In genomic region chr8:70219107-70219684, GRCm38 (mm10) we compare ENCODE assay signal across 16 mouse cellular contexts. TPM values are rescaled to one million over a fixed set of nuclear protein-coding genes. Genes with fewer than 3 reads are reported as not detected.
DNase-seq lines count a peak whose midpoint lies in the region; ATAC-seq and TF ChIP-seq lines count a peak whose summit lies in the region.
"Had no signal": no experiment of that assay in that cellular context is flagged by ENCODE, and none has a peak within 500 bp of the region (broad histone marks: within the 10 kb centered on the region; RNA-seq: fewer than 3 reads in every experiment).

No protein-coding gene starts in this region.

- H3K4me3 ChIP-seq in forebrain, embryonic 15.5 days: no peak overlapping the region
- H3K4me3 ChIP-seq in forebrain, embryonic 11.5 days (ENCODE audit: low read depth, low read length): no peak overlapping the region
- H3K4me3 ChIP-seq in kidney, adult 2 months (ENCODE audit: insufficient read depth, low read depth, low read length): no peak overlapping the region
- no peak overlapping the region for H3K4me3 ChIP-seq in kidney, embryonic 15.5 days (replicated peaks)
- H3K4me3 ChIP-seq: gastrocnemius, adult 2 months; heart, embryonic 10.5 days; lung, embryonic 15.5 days; neural tube, embryonic 12.5 days had no signal

- no peak for TF ChIP-seq CTCF in kidney, adult 2 months (conservative IDR thresholded peaks at IDR 0.05; ENCODE audit: insufficient read depth, insufficient read length, low read depth, low read length)

- no peak overlapping the region for H3K4me2 ChIP-seq in forebrain, embryonic 15.5 days (replicated peaks)
- H3K4me2 ChIP-seq in forebrain, embryonic 11.5 days (ENCODE audit: low read depth, low read length, severe bottlenecking): no peak overlapping the region
- H3K4me2 ChIP-seq in kidney, embryonic 15.5 days: no peak overlapping the region
- H3K4me2 ChIP-seq: hindbrain, embryonic 14.5 days; lung, embryonic 15.5 days; neural tube, embryonic 12.5 days had no signal

- no peak overlapping the region for H3K9ac ChIP-seq in forebrain, embryonic 15.5 days (replicated peaks)
- H3K9ac ChIP-seq in forebrain, embryonic 11.5 days (ENCODE audit: low read length): no peak overlapping the region
- H3K9ac ChIP-seq in kidney, embryonic 15.5 days: no peak overlapping the region
- H3K9ac ChIP-seq: hindbrain, embryonic 14.5 days; lung, embryonic 15.5 days; neural tube, embryonic 12.5 days had no signal

- no peaks in the 10 kb centered on the region for H3K27me3 ChIP-seq in forebrain, embryonic 15.5 days
- H3K27me3 ChIP-seq in forebrain, embryonic 11.5 days (ENCODE audit: control insufficient read depth, insufficient read depth, low read length): no peaks in the 10 kb centered on the region
- H3K27me3 ChIP-seq in kidney, adult 2 months (replicated peaks; ENCODE audit: control insufficient read depth, insufficient read depth, low read length): no peaks in the 10 kb centered on the region
- no peaks in the 10 kb centered on the region for H3K27me3 ChIP-seq in kidney, embryonic 15.5 days
- H3K27me3 ChIP-seq: lung, embryonic 15.5 days had no signal

- H3K9me3 ChIP-seq in forebrain, embryonic 15.5 days: no peaks in the 10 kb centered on the region
- H3K9me3 ChIP-seq in forebrain, embryonic 11.5 days (ENCODE audit: control insufficient read depth, low read length): no peaks in the 10 kb centered on the region
- H3K9me3 ChIP-seq in kidney, embryonic 15.5 days (replicated peaks): no peaks in the 10 kb centered on the region
- H3K9me3 ChIP-seq: G1E; heart, embryonic 10.5 days; lung, embryonic 15.5 days; neural tube, embryonic 12.5 days had no signal

- WGBS in forebrain, embryonic 15.5 days: 55% methylated on average over 5 of the region's 5 CpGs
- WGBS in forebrain, embryonic 11.5 days: 65% methylated on average over 5 of the region's 5 CpGs
- 47% methylated on average over 5 of the region's 5 CpGs for WGBS in kidney, adult 2 months
- 59% methylated on average over 5 of the region's 5 CpGs for WGBS in kidney, embryonic 15.5 days

- DNase-seq in forebrain, embryonic 11.5 days (ENCODE audit: low spot score): no peak
- peak; percentile 65 for DNase-seq in kidney, adult 2 months
- peak; percentile 47 for DNase-seq in brain, adult 2 months (ENCODE audit: low read depth, low spot score)
- peak; percentile 59 for DNase-seq in kidney, postnatal 14 days
- no peak for DNase-seq in embryo, embryonic 10 days (ENCODE audit: low spot score)
- no peak for DNase-seq in heart, adult 8-10 months (ENCODE audit: low spot score)
- DNase-seq: B cell, adult 2 months; cerebellum, adult 9-11 months; gastrocnemius, adult 2 months had no signal

- peak; percentile 30; the same call in 1 of the 2 replicates for ATAC-seq in forebrain, embryonic 15.5 days (replicated peaks)
- ATAC-seq in forebrain, embryonic 11.5 days (replicated peaks; ENCODE audit: low FRiP score): no peak
- ATAC-seq in kidney, embryonic 15.5 days (replicated peaks; ENCODE audit: low FRiP score): no peak

- H3K36me3 ChIP-seq in forebrain, embryonic 15.5 days: peaks cover 34% of the 10 kb centered on the region
- no peaks in the 10 kb centered on the region for H3K36me3 ChIP-seq in forebrain, embryonic 11.5 days (ENCODE audit: control insufficient read depth, insufficient read depth, low read length)
- no peaks in the 10 kb centered on the region for H3K36me3 ChIP-seq in kidney, adult 2 months (ENCODE audit: control insufficient read depth, insufficient read depth, low read length)
- peaks cover 17% of the 10 kb centered on the region for H3K36me3 ChIP-seq in kidney, embryonic 15.5 days

- H3K27ac ChIP-seq in forebrain, embryonic 15.5 days (replicated peaks): no peak overlapping the region
- no peak overlapping the region for H3K27ac ChIP-seq in forebrain, embryonic 11.5 days (ENCODE audit: low read depth, low read length)
- H3K27ac ChIP-seq in kidney, adult 2 months (ENCODE audit: insufficient read depth, low read depth, low read length): peak overlapping the region; percentile 36; the same call in 1 of the 2 replicates
- H3K27ac ChIP-seq in kidney, embryonic 15.5 days: no peak overlapping the region
- H3K27ac ChIP-seq: heart, embryonic 10.5 days; hindbrain, embryonic 14.5 days; lung, embryonic 15.5 days; neural tube, embryonic 12.5 days had no signal

- peaks cover 8% of the 10 kb centered on the region; the same call in 1 of the 2 replicates for H3K4me1 ChIP-seq in forebrain, embryonic 15.5 days
- no peaks in the 10 kb centered on the region for H3K4me1 ChIP-seq in forebrain, embryonic 11.5 days (replicated peaks; ENCODE audit: control insufficient read depth, insufficient read depth, low read length)
- peaks cover 49% of the 10 kb centered on the region for H3K4me1 ChIP-seq in kidney, adult 2 months (ENCODE audit: control insufficient read depth, insufficient read depth, low read length)
- no peaks in the 10 kb centered on the region for H3K4me1 ChIP-seq in kidney, embryonic 15.5 days
- H3K4me1 ChIP-seq: lung, embryonic 15.5 days; neural tube, embryonic 12.5 days had no signal

- no peak for TF ChIP-seq POLR2A in kidney, adult 2 months (IDR thresholded peaks at IDR 0.05; ENCODE audit: low read depth, low read length)

RNA-seq across cellular contexts. Expression of gene Slc25a42, which starts 7.1 kb away (rescaled TPM):
- 3.8 and 4.4 TPM in 2 replicates for polyA plus RNA-seq in forebrain, embryonic 15.5 days (2015; fragmentation: Nextera tagmentation; extraction: Ambion mirVana)
- 1.9 and 2.5 TPM in 2 replicates for polyA plus RNA-seq in forebrain, embryonic 11.5 days (2014; fragmentation: Nextera tagmentation; extraction: Ambion mirVana)
- polyA plus RNA-seq in kidney, adult 2 months (2012; rRNA removed): 129 and 132 TPM in 2 replicates
- polyA plus RNA-seq in kidney, embryonic 15.5 days (2015; fragmentation: Nextera tagmentation; extraction: Ambion mirVana): 4.8 and 5.1 TPM in 2 replicates
- 10 to 100 TPM; 43.7 to 67.9 (median 57.0) TPM for total RNA-seq in heart, adult 8-10 months (2022)

RNA-seq across cellular contexts. Expression of gene Sugp2, which starts 14.8 kb away (rescaled TPM):
- 83.3 and 85.6 TPM in 2 replicates for polyA plus RNA-seq in forebrain, embryonic 15.5 days (2015; fragmentation: Nextera tagmentation; extraction: Ambion mirVana)
- 60.4 and 74.7 TPM in 2 replicates for polyA plus RNA-seq in forebrain, embryonic 11.5 days (2014; fragmentation: Nextera tagmentation; extraction: Ambion mirVana)
- polyA plus RNA-seq in kidney, adult 2 months (2012; rRNA removed): 18.9 and 20.2 TPM in 2 replicates
- polyA plus RNA-seq in kidney, embryonic 15.5 days (2015; fragmentation: Nextera tagmentation; extraction: Ambion mirVana): 29.6 and 31.6 TPM in 2 replicates
- 10 to 100 TPM; 39.4 to 47.4 (median 41.7) TPM for total RNA-seq in heart, adult 8-10 months (2022)

RNA-seq across cellular contexts. Expression of gene Armc6, which starts 15.1 kb away (rescaled TPM):
- 90.3 and 94.5 TPM in 2 replicates for polyA plus RNA-seq in forebrain, embryonic 15.5 days (2015; fragmentation: Nextera tagmentation; extraction: Ambion mirVana)
- 31.2 and 35.7 TPM in 2 replicates for polyA plus RNA-seq in forebrain, embryonic 11.5 days (2014; fragmentation: Nextera tagmentation; extraction: Ambion mirVana)
- 14.2 and 14.4 TPM in 2 replicates for polyA plus RNA-seq in kidney, adult 2 months (2012; rRNA removed)
- 28.8 and 31.0 TPM in 2 replicates for polyA plus RNA-seq in kidney, embryonic 15.5 days (2015; fragmentation: Nextera tagmentation; extraction: Ambion mirVana)
- total RNA-seq in heart, adult 8-10 months (2022): 1 to 10 TPM; 6.8 to 9.0 (median 7.4) TPM

RNA-seq across cellular contexts. Expression of gene Tmem161a, which starts 47.0 kb away (rescaled TPM):
- 54.2 and 58.1 TPM in 2 replicates for polyA plus RNA-seq in forebrain, embryonic 15.5 days (2015; fragmentation: Nextera tagmentation; extraction: Ambion mirVana)
- polyA plus RNA-seq in forebrain, embryonic 11.5 days (2014; fragmentation: Nextera tagmentation; extraction: Ambion mirVana): 42.5 and 45.1 TPM in 2 replicates
- 85.2 and 115 TPM in 2 replicates for polyA plus RNA-seq in kidney, adult 2 months (2012; rRNA removed)
- polyA plus RNA-seq in kidney, embryonic 15.5 days (2015; fragmentation: Nextera tagmentation; extraction: Ambion mirVana): 71.8 and 76.3 TPM in 2 replicates
- 100 to 1,000 TPM in 3 of 4 experiments, 10 to 100 TPM in 1; 93.6 to 114 (median 106) TPM for total RNA-seq in heart, adult 8-10 months (2022)

Comparison
In these comparisons a context has a peak if more than half of its experiments do, and no peak if none do; other contexts are left out.
1. RNA of gene Slc25a42, which starts 7.1 kb away (polyA plus RNA-seq): 129 to 132 TPM in kidney, adult 2 months; 4.8 to 5.1 TPM in kidney, embryonic 15.5 days, 3.8 to 4.4 TPM in forebrain, embryonic 15.5 days and 1.9 to 2.5 TPM in forebrain, embryonic 11.5 days; every median in the first group is over 10 times any median in the second.
2. DNase-seq: peak in kidney, adult 2 months (single experiment), brain, adult 2 months (single experiment) and kidney, postnatal 14 days (single experiment); none in forebrain, embryonic 11.5 days (single experiment), embryo, embryonic 10 days (single experiment) and heart, adult 8-10 months (single experiment).